8 mouse cellular contexts compared by ENCODE assay signal in genomic region chr1:128456844-128457445, GRCm38 (mm10). TPM values are rescaled to one million over a fixed set of nuclear protein-coding genes. Genes with fewer than 3 reads are reported as not detected.
DNase-seq lines count a peak whose midpoint lies in the region; ATAC-seq lines count a peak whose summit lies in the region.

No protein-coding gene starts in this region.

- H3K27ac ChIP-seq in forebrain, embryonic 13.5 days = no peak overlapping the region
- H3K27ac ChIP-seq in forebrain, embryonic 11.5 days (ENCODE audit: low read depth, low read length) = no peak overlapping the region
- H3K27ac ChIP-seq in forebrain, embryonic 16.5 days (ENCODE audit: low read length) = no peak overlapping the region
- peak overlapping the region; percentile 59; the same call in 1 of the 2 replicates for H3K27ac ChIP-seq in hindbrain, embryonic 13.5 days
- H3K27ac ChIP-seq in liver, embryonic 11.5 days (ENCODE audit: low read depth, low read length) = no peak overlapping the region
- no peak overlapping the region for H3K27ac ChIP-seq in stomach, embryonic 16.5 days (ENCODE audit: low read length)

- no peaks in the 10 kb centered on the region for H3K36me3 ChIP-seq in forebrain, embryonic 13.5 days (ENCODE audit: poor library complexity, severe bottlenecking)
- no peaks in the 10 kb centered on the region for H3K36me3 ChIP-seq in forebrain, embryonic 11.5 days (ENCODE audit: control insufficient read depth, insufficient read depth, low read length)
- H3K36me3 ChIP-seq in forebrain, embryonic 16.5 days (ENCODE audit: control insufficient read depth, insufficient read depth) = no peaks in the 10 kb centered on the region
- H3K36me3 ChIP-seq in hindbrain, embryonic 13.5 days = no peaks in the 10 kb centered on the region
- no peaks in the 10 kb centered on the region for H3K36me3 ChIP-seq in liver, embryonic 11.5 days (ENCODE audit: control insufficient read depth, insufficient read depth, low read length)
- H3K36me3 ChIP-seq in stomach, embryonic 16.5 days (ENCODE audit: control insufficient read depth, insufficient read depth, low read length) = no peaks in the 10 kb centered on the region

- H3K4me1 ChIP-seq in forebrain, embryonic 13.5 days = 0 out of 2 replicates have a peak, but pooled peaks cover 6% of the 10 kb centered on the region
- no peaks in the 10 kb centered on the region for H3K4me1 ChIP-seq in forebrain, embryonic 11.5 days (replicated peaks; ENCODE audit: control insufficient read depth, insufficient read depth, low read length)
- H3K4me1 ChIP-seq in forebrain, embryonic 16.5 days (replicated peaks; ENCODE audit: control insufficient read depth, insufficient read depth, low read length) = 0 out of 2 replicates have a peak, but pooled peaks cover 4% of the 10 kb centered on the region
- H3K4me1 ChIP-seq in hindbrain, embryonic 13.5 days (replicated peaks) = peaks cover 17% of the 10 kb centered on the region
- H3K4me1 ChIP-seq in liver, embryonic 11.5 days (replicated peaks; ENCODE audit: control insufficient read depth, insufficient read depth, low read length) = no peaks in the 10 kb centered on the region
- no peaks in the 10 kb centered on the region for H3K4me1 ChIP-seq in stomach, embryonic 16.5 days (ENCODE audit: control insufficient read depth, insufficient read depth, low read length)

- H3K4me2 ChIP-seq in forebrain, embryonic 13.5 days = peak overlapping the region; percentile 35
- H3K4me2 ChIP-seq in forebrain, embryonic 11.5 days (ENCODE audit: low read depth, low read length, severe bottlenecking) = no peak overlapping the region
- H3K4me2 ChIP-seq in forebrain, embryonic 16.5 days (ENCODE audit: low read length) = peak overlapping the region; percentile 40
- peak overlapping the region; percentile 32 for H3K4me2 ChIP-seq in hindbrain, embryonic 13.5 days
- H3K4me2 ChIP-seq in liver, embryonic 11.5 days = 0 out of 2 replicates have a peak overlapping the region, but pooled peaks have one; percentile 3
- H3K4me2 ChIP-seq in stomach, embryonic 16.5 days (ENCODE audit: low read depth, low read length) = peak overlapping the region; percentile 41

- ATAC-seq in forebrain, embryonic 13.5 days = 0 out of 2 replicates have a peak, but pooled peaks have one; percentile 63
- no peak for ATAC-seq in forebrain, embryonic 11.5 days (replicated peaks; ENCODE audit: low FRiP score)
- peak; percentile 72 for ATAC-seq in forebrain, embryonic 16.5 days
- peak; percentile 61; the same call in 1 of the 2 replicates for ATAC-seq in hindbrain, embryonic 13.5 days (ENCODE audit: low FRiP score)
- no peak; the same call in 1 of the 2 replicates for ATAC-seq in liver, embryonic 11.5 days (replicated peaks; ENCODE audit: low FRiP score)
- peak; percentile 60 for ATAC-seq in stomach, embryonic 16.5 days (ENCODE audit: insufficient read depth, low FRiP score)

- H3K9ac ChIP-seq in forebrain, embryonic 13.5 days = no peak overlapping the region
- H3K9ac ChIP-seq in forebrain, embryonic 11.5 days (ENCODE audit: low read length) = no peak overlapping the region
- no peak overlapping the region; the same call in 1 of the 2 replicates for H3K9ac ChIP-seq in forebrain, embryonic 16.5 days (replicated peaks; ENCODE audit: low read depth, low read length)
- H3K9ac ChIP-seq in hindbrain, embryonic 13.5 days = peak overlapping the region; percentile 16; the same call in 1 of the 2 replicates
- H3K9ac ChIP-seq in liver, embryonic 11.5 days (ENCODE audit: low read depth, low read length) = no peak overlapping the region
- H3K9ac ChIP-seq in stomach, embryonic 16.5 days (ENCODE audit: low read length) = 0 out of 2 replicates have a peak overlapping the region, but pooled peaks have one; percentile 37

- no peaks in the 10 kb centered on the region for H3K9me3 ChIP-seq in forebrain, embryonic 13.5 days (replicated peaks)
- H3K9me3 ChIP-seq in forebrain, embryonic 11.5 days (ENCODE audit: control insufficient read depth, low read length) = no peaks in the 10 kb centered on the region
- H3K9me3 ChIP-seq in forebrain, embryonic 16.5 days (ENCODE audit: control insufficient read depth, low read length) = no peaks in the 10 kb centered on the region
- H3K9me3 ChIP-seq in hindbrain, embryonic 13.5 days = no peaks in the 10 kb centered on the region
- no peaks in the 10 kb centered on the region for H3K9me3 ChIP-seq in liver, embryonic 11.5 days (ENCODE audit: control insufficient read depth, low read length)
- no peaks in the 10 kb centered on the region for H3K9me3 ChIP-seq in stomach, embryonic 16.5 days (replicated peaks; ENCODE audit: control insufficient read depth, low read length)

- no peaks in the 10 kb centered on the region for H3K27me3 ChIP-seq in forebrain, embryonic 13.5 days
- no peaks in the 10 kb centered on the region for H3K27me3 ChIP-seq in forebrain, embryonic 11.5 days (ENCODE audit: control insufficient read depth, insufficient read depth, low read length)
- H3K27me3 ChIP-seq in forebrain, embryonic 16.5 days (replicated peaks; ENCODE audit: control insufficient read depth, insufficient read depth, low read length) = no peaks in the 10 kb centered on the region
- no peaks in the 10 kb centered on the region for H3K27me3 ChIP-seq in hindbrain, embryonic 13.5 days
- no peaks in the 10 kb centered on the region for H3K27me3 ChIP-seq in liver, embryonic 11.5 days (replicated peaks; ENCODE audit: control insufficient read depth, insufficient read depth, low read length)
- H3K27me3 ChIP-seq in stomach, embryonic 16.5 days (ENCODE audit: control insufficient read depth, insufficient read depth, low read length) = no peaks in the 10 kb centered on the region

- DNase-seq in forebrain, embryonic 11.5 days (ENCODE audit: low spot score) = no peak
- no peak for DNase-seq in liver, embryonic 11.5 days (ENCODE audit: low spot score)
- DNase-seq in left cerebral cortex, adult 11 months (ENCODE audit: low spot score) = no peak
- DNase-seq in frontal cortex, postnatal 10 days (ENCODE audit: low spot score in 2 of 2) = no peak

- no peak overlapping the region for H3K4me3 ChIP-seq in forebrain, embryonic 13.5 days
- H3K4me3 ChIP-seq in forebrain, embryonic 11.5 days (ENCODE audit: low read depth, low read length) = no peak overlapping the region
- peak overlapping the region; percentile 4; the same call in 1 of the 2 replicates for H3K4me3 ChIP-seq in forebrain, embryonic 16.5 days (replicated peaks; ENCODE audit: low read length)
- H3K4me3 ChIP-seq in hindbrain, embryonic 13.5 days = no peak overlapping the region
- no peak overlapping the region for H3K4me3 ChIP-seq in liver, embryonic 11.5 days (ENCODE audit: low read depth, low read length)
- no peak overlapping the region for H3K4me3 ChIP-seq in stomach, embryonic 16.5 days (replicated peaks; ENCODE audit: low read length)

- WGBS in forebrain, embryonic 13.5 days = 41% methylated on average over 18 of the region's 18 CpGs
- WGBS in forebrain, embryonic 11.5 days = 59% methylated on average over 18 of the region's 18 CpGs
- 25% methylated on average over 18 of the region's 18 CpGs for WGBS in forebrain, embryonic 16.5 days
- WGBS in hindbrain, embryonic 13.5 days = 35% methylated on average over 18 of the region's 18 CpGs
- WGBS in liver, embryonic 11.5 days = 62% methylated on average over 18 of the region's 18 CpGs
- WGBS in stomach, embryonic 16.5 days = 32% methylated on average over 18 of the region's 18 CpGs

RNA-seq across cellular contexts. Expression of gene Dars, which starts 39.8 kb away (rescaled TPM):
- 146 and 156 TPM in 2 replicates for polyA plus RNA-seq in forebrain, embryonic 13.5 days (2015; fragmentation: Nextera tagmentation; extraction: Ambion mirVana)
- 116 and 130 TPM in 2 replicates for polyA plus RNA-seq in forebrain, embryonic 11.5 days (2014; fragmentation: Nextera tagmentation; extraction: Ambion mirVana)
- 136 and 159 TPM in 2 replicates for polyA plus RNA-seq in forebrain, embryonic 16.5 days (2015; fragmentation: Nextera tagmentation; extraction: Ambion mirVana)
- 163 and 165 TPM in 2 replicates for polyA plus RNA-seq in hindbrain, embryonic 13.5 days (2015; fragmentation: Nextera tagmentation; extraction: Ambion mirVana)
- polyA plus RNA-seq in liver, embryonic 11.5 days (2014; fragmentation: Nextera tagmentation; extraction: Ambion mirVana) = 156 and 171 TPM in 2 replicates
- 156 and 178 TPM in 2 replicates for polyA plus RNA-seq in stomach, embryonic 16.5 days (2015; fragmentation: Nextera tagmentation; extraction: Ambion mirVana)

Comparison
In these comparisons a context has a peak if more than half of its experiments do, and no peak if none do; other contexts are left out.
1. ATAC-seq: peak in forebrain, embryonic 13.5 days (single experiment), forebrain, embryonic 16.5 days (single experiment), hindbrain, embryonic 13.5 days (single experiment) and stomach, embryonic 16.5 days (single experiment); none in forebrain, embryonic 11.5 days (single experiment) and liver, embryonic 11.5 days (single experiment).
2. H3K9ac ChIP-seq: peak in hindbrain, embryonic 13.5 days (single experiment) and stomach, embryonic 16.5 days (single experiment); none in forebrain, embryonic 13.5 days (single experiment), forebrain, embryonic 11.5 days (single experiment), forebrain, embryonic 16.5 days (single experiment) and liver, embryonic 11.5 days (single experiment).